Mouse (Mus musculus) left cerebral cortex, postnatal 36 days (tissue): ENCODE results near the gene Tnnc1. TPM values are rescaled to one million over a fixed set of nuclear protein-coding genes. Genes with fewer than 3 reads are reported as not detected.

Source experiments
- DNase-seq, 2 experiments: peaks; one replicate each; pipeline ENCODE4 v3.0.0; 2021 to 2022; ENCODE audit warnings: low spot score in 2 of 2, mixed read lengths in 1 of 2
- intact Hi-C: fragments of 180-260 bp; cut with DNase I; formaldehyde crosslinking; loops from one replicate; pipeline ENCODE4 v1.15.1; 2025
- total RNA-seq, 2 experiments: library from RNA; stranded (reverse); gene quantifications; 2 replicates each; pipeline ENCODE4 v1.2.3; 2021

The Tnnc1 gene
- total RNA-seq, 2 experiments from 2014 or later = 41.9 to 150 TPM

DNA sequence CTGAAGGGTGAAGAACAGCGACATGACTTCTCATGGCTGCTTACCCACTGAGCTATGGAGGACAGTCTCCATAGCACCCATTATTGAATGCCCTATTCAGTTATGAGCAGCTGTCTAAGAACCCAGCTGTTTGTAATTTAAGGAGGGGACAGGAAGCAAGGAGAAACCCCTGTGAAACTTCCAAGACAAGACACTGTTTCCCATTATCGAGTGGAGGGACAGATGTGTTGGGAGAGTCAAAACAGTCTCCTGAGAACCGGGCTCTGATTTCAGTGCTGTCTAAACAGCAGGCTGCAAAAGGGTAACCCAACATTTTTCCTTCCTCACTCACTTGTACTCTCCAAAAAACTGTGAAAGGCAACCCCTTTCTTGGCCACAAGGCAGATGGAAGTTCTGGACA lies 32.4 kb downstream of the Tnnc1 start:
- no peak for DNase-seq
- intact Hi-C loops = no loop called here

DNA sequence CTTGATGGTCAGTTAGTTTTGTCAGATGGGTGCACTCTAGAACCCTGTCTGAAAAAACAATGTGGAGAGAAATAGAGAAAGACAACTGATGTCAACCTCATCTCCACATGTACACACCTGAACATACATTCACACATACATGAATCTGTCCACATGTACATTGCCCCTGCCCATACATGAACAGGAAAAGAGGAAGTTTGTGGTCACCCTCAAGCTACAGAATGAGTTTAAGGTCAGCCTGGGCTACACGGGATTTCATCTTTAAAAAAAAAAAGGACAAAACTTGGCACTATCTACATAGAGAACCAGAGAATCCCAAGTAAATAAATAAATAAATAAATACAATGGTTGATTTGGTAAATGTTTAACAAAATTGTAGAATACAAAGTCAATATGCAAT lies 36.7 kb downstream of the Tnnc1 start:
- intact Hi-C loops = no loop called here
- DNase-seq = no peak

DNA sequence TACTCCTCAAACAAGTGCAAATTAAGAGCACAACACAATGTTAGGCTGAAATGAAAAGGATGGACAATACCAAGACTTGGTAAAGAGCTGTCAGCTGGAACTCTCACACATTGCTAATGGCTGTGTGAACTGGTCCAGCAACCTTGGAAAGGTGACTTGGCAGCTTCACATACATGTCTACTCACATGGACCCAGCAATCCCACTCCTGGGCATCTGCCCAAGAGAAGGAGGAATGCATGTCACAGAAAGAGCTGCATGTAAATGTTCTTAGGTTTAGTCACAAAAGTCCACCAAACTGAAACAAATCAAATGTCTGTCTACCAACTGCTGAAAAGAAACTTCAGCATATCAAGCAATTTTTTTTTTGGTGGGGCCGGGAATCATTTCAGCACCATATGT lies 37.8 kb downstream of the Tnnc1 start:
- intact Hi-C loops = no loop called here
- no peak for DNase-seq

DNA sequence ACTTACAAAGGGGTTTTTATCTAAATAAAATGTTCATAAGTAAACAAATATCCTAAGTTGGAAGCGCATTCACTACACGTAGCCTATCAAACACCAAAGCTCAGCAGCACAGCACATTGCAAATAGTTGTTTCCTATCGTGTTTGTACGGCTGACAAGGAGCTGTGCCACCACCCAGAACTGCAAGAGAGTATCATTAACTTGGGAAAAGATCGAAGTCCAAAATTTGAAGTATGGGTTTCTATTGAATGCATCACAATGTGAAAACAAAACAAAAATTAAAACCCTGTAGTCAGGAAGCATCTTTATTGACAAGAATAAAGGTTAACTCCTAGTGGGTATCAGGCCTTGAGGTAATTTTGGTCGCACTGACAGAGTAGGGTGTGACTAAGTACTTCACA lies 40.3 kb downstream of the Tnnc1 start:
- no peak for DNase-seq
- intact Hi-C loops = no loop called here

DNA sequence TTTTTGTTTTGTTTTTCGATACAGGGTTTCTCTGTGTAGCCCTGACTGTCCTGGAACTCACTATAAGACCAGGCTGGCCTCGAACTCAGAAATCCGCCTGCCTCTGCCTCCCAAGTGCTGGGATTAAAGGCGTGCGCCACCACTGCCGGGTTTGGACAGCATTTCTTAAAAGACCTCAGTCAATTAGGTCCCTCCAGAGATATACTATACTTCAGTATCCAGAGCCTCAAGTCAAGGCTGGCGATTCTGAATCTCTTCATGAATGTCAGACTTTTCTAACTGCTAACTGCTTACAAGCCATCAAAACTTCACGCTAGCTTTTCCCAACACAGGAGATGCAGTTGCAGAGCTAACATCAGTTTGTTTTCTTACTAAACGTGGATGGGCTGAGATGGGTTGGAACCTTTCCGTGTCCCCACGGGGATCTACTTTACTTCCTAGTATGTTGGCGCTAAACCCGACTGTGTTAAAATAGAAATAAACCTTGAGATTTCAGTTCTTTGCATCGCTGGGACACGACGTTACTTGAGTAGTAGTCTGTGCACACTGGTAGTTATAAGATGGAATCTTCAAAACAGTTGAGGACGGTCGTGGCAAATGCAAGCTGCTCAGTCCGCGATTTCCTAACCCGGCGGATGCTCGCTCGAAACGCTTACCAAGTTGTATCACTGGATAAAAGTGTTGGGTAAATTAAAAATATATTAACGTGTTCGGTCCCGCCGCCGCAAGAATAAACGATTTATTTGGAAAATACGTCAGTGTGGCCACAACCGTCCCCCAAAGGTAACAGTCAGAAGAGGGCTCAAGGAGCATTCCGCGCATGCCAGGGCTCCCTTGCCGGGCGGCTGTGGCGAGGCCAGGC lies 42.3 kb downstream of the Tnnc1 start:
- intact Hi-C loops = loop anchor here (5.0 kb wide), 2 partner anchors 43 to 87 kb away; partner anchors contain the start of genes Capn7 and Tnnc1
- no peak for DNase-seq

DNA sequence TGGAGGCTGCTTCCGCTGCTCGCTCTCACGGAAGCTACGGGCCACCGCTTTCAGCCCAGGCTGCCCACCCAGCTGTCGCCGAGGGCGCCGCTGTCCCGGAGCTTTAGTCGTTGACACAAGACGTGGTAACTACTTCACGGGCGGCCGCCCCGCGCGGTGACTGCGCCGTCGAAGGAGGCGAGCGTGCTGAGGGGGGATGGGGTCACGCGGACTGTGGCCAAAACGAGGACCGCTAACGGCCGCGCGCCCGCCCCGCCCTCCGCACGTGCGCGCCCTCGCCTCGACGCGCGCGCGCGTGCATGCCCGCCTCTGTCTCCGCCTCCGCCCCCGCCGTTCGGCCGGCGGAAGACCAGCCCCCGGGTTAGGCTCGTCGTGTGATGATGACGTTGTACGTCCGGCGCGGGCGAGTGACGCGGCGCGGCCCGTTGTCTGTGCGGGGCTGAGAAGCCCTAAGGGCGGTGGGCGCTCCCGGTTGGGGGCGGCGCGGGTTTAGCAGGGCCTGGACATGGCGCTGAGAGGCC lies 43.0 kb downstream of the Tnnc1 start, which contains the start of the genes Phf7 and Bap1:
TSS of gene Phf7 (minus strand) at position 234 of the 521 bp plus-strand sequence.
TSS of gene Bap1 (plus strand) at position 367 of the 521 bp plus-strand sequence.
- intact Hi-C loops = loop anchor here (5.0 kb wide), 2 partner anchors 44 to 86 kb away; partner anchors contain the start of genes Capn7 and Tnnc1
- peak; percentile 96 for DNase-seq

DNA sequence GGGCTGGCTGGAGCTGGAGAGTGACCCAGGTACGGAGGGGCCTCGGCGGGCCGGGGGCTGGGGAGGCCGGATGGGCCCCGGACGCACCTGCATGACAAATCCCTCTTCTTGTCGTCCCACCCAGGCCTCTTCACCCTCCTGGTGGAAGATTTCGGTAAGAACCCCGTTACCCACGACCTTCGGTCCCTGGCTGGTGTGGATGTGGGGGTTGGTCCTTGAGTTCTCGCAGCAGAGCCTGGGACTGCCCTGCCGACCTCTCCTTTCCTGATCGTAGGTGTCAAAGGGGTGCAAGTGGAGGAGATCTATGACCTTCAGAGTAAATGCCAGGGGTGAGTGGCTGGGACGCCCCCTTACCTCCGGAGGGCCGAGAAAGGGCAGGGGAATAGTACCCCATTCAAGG lies 43.5 kb downstream of the Tnnc1 start:
- no peak for DNase-seq
- intact Hi-C loops = loop anchor here (5.0 kb wide), 2 partner anchors 44 to 86 kb away; partner anchors contain the start of genes Capn7 and Tnnc1

DNA sequence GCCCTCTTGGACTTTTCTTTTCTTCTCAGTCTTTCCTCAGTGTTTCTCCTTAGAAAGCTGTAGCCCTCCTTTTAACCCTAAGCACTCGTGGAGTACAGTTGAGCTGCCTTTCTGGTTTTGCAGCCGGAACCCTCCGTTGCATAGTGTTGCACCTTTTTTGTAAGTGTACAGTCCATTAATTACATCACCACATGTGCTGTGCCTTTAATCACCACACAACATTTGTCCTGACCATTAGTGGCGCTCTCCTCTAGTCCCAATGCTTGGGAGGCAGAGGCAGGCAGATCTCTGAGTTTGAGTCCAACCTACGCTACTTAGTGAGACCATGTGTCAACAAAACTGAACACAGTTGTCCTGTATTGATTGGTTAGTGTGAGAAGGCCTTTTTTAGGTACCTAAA lies 44.0 kb downstream of the Tnnc1 start:
- intact Hi-C loops = loop anchor here (5.0 kb wide), 2 partner anchors 45 to 85 kb away; partner anchors contain the start of genes Capn7 and Tnnc1
- DNase-seq = no peak

DNA sequence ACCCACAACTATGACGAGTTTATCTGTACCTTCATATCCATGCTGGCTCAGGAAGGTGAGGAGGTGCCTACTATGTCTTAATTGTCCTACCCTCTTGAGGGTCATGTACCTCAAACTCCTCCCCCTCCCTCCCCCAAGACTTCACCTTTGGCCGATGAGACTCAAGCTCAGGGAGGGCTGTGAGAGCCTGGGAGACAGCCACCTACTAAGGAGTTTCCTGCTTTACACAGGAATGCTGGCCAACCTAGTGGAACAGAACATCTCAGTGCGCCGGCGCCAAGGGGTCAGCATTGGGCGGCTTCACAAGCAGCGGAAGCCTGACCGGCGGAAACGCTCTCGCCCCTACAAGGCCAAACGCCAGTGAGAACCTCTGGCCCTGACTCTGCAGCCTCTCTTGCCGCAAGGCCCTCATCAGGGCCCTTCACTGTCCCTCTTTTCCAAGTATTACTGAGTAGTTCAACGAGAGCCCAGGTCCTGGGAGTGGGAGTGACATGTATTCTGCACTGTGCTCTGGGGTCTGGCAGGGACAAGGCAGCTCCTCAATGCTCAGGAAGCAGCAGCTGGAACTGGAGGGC lies 50.5 kb downstream of the Tnnc1 start:
- DNase-seq = no peak
- intact Hi-C loops = no loop called here

DNA sequence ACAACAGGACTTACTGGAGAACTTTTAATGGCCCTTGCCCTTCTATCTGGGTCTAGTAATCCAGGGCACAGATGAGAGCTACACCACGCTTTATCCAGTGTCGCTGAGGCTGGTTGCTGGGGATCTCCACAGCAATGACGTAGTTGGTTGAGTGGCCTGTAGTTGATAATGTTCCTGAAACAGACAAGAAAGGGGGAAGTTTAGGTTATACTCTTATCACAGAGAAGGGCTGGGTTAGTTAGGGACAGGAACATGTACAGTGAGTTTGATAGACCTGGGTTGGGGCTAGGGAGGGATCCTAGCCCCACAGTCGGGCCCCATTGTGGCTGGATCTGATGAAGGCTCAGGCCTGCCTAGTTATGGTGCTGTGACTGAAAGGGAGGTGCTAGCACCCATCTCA lies 52.3 kb downstream of the Tnnc1 start:
- intact Hi-C loops = no loop called here
- DNase-seq = no peak

DNA sequence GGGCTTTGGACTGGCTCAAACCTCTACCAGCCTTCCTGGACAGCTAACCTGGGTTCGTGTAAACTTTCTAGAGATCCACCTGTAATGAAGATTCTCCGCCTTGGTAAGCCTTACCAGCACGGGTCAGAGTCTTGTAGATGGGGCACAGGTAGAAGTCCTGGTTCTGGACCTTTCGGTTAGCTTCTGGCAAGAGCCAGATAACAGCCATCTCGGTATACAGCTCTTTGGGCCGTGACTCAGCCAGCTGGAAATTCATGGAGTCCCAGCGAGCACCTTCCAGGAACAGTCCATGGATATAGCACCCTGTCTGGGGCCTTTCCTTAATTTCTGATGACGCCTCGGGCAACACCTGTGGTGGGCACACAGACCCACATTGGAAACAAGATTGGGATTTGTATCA lies 52.8 kb downstream of the Tnnc1 start:
- DNase-seq = no peak
- intact Hi-C loops = no loop called here

Other genes starting within 250 kb of the Tnnc1 start
- gene Glt8d1, start 206.9 kb upstream of the Tnnc1 start, total RNA-seq = 10 to 100 TPM; 27.9 to 43.2 TPM
- gene Spcs1, start 206.6 kb upstream of the Tnnc1 start, total RNA-seq = 100 to 1,000 TPM; 151 to 164 TPM
- gene Pbrm1, start 189.2 kb upstream of the Tnnc1 start, total RNA-seq = 10 to 100 TPM; 50.1 to 57.6 TPM
- gene Gnl3, start 189.2 kb upstream of the Tnnc1 start, total RNA-seq = 10 to 100 TPM; 41.8 to 53.9 TPM
- gene Smim4, start 79.4 kb upstream of the Tnnc1 start, total RNA-seq = 10 to 100 TPM; 24.6 to 32.9 TPM
- gene Nt5dc2, start 77.3 kb upstream of the Tnnc1 start, total RNA-seq = 1 to 10 TPM; 2.8 to 4.6 TPM
- gene Stab1, start 39.7 kb upstream of the Tnnc1 start, total RNA-seq = 10 to 100 TPM; 22.5 to 23.5 TPM
- gene Nisch, start 8.6 kb downstream of the Tnnc1 start, total RNA-seq = 100 to 1,000 TPM; 373 to 412 TPM
- gene Sema3g, start 9.5 kb downstream of the Tnnc1 start, total RNA-seq = 1 to 10 TPM; 4.4 to 5.8 TPM
- 1 to 10 TPM; 4.4 to 4.6 TPM for gene Phf7, start 43.0 kb downstream of the Tnnc1 start, total RNA-seq
- 100 to 1,000 TPM; 144 to 148 TPM for gene Bap1, start 43.1 kb downstream of the Tnnc1 start, total RNA-seq
- gene Dnah1, start 115.6 kb downstream of the Tnnc1 start, total RNA-seq = 1 to 10 TPM; 4.7 to 4.9 TPM
- 10 to 100 TPM; 31.0 to 39.9 TPM for gene Capn7, start 128.3 kb downstream of the Tnnc1 start, total RNA-seq
- gene Sh3bp5, start 227.8 kb downstream of the Tnnc1 start, total RNA-seq = 10 to 100 TPM; 60.1 to 60.2 TPM